Mouse (Mus musculus): ENCODE results near the gene Ints7.

DNA sequence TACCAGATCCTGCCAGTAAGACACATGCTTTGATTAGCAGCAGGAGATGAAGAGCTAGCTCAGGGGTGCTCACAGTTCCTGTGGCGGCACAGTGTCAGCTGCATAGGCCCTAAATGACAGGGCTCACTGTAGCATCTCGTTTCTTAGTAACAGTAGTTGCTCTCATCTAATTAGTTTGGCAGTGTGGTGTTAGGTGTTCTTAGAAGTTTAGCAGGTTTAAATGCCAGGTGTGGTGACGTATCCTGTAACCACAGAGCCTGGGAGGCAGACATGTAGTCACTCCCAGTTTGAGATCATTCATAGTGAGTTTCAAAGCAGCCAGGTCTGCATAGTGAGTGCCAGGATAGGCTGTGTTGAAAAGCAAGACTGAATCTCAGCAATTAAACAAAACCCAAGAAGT is 4.1 kb downstream of the Ints7 start:
- TF ChIP-seq CTCF (IDR thresholded peaks at IDR 0.05; ENCODE audit: borderline replicate concordance, extremely low read depth, insufficient read depth, insufficient read length) (no peak), POLR2A (IDR thresholded peaks at IDR 0.05; ENCODE audit: borderline replicate concordance, extremely low read depth, insufficient read depth, insufficient read length, poor library complexity, severe bottlenecking) (no peak)
